Mouse (Mus musculus): Measurements from ENCODE around the gene Cfap73. TPM values are rescaled to one million over a fixed set of nuclear protein-coding genes. Genes with fewer than 3 reads are reported as not detected.
A peak's percentile ranks its signal among the peaks of the same experiment; 100 is the strongest.

Gene Cfap73
- polyA plus RNA-seq, 1 experiment = not detected

- no peak for TF ChIP-seq POLR2A (IDR thresholded peaks at IDR 0.05; ENCODE audit: borderline replicate concordance, control insufficient read depth, low read depth, low read length)
- WGBS = 70% methylated on average over 3 of the region's 3 CpGs
- Histone ChIP-seq H3K4me1 (ENCODE audit: control insufficient read depth, insufficient read depth, low read length) (no peaks in the 10 kb centered on the region), H3K27ac (ENCODE audit: control insufficient read depth, insufficient read depth, low read depth, low read length, poor library complexity) (no peak overlapping the region), H3K4me3 (replicated peaks; ENCODE audit: control insufficient read depth, low read depth, low read length) (no peak overlapping the region)
These were observed 37.8 kb upstream of the Cfap73 start for GRCm38 (mm10) chr5:120671865-120672264.

GRCm38 (mm10) chr5:120670132-120670531 is 36.1 kb upstream of the Cfap73 start:
- TF ChIP-seq CTCF (IDR thresholded peaks at IDR 0.05; ENCODE audit: control insufficient read depth, insufficient read depth, low read length) (no peak), POLR2A (IDR thresholded peaks at IDR 0.05; ENCODE audit: borderline replicate concordance, control insufficient read depth, low read depth, low read length) (no peak)
- WGBS = 53% methylated on average over 7 of the region's 7 CpGs
- peak overlapping the region; percentile 20; the same call in 1 of the 2 replicates for H3K27ac ChIP-seq (ENCODE audit: control insufficient read depth, insufficient read depth, low read depth, low read length, poor library complexity)
- no peaks in the 10 kb centered on the region for H3K4me1 ChIP-seq (ENCODE audit: control insufficient read depth, insufficient read depth, low read length)
- H3K4me3 ChIP-seq (replicated peaks; ENCODE audit: control insufficient read depth, low read depth, low read length) = no peak overlapping the region

- 61% methylated on average over 7 of the region's 7 CpGs for WGBS
- TF ChIP-seq POLR2A (IDR thresholded peaks at IDR 0.05; ENCODE audit: borderline replicate concordance, control insufficient read depth, low read depth, low read length) (no peak), CTCF (IDR thresholded peaks at IDR 0.05; ENCODE audit: control insufficient read depth, insufficient read depth, low read length) (no peak)
- no peak overlapping the region for H3K4me3 ChIP-seq (replicated peaks; ENCODE audit: control insufficient read depth, low read depth, low read length)
- H3K4me1 ChIP-seq (ENCODE audit: control insufficient read depth, insufficient read depth, low read length) = no peaks in the 10 kb centered on the region
- H3K27ac ChIP-seq (ENCODE audit: control insufficient read depth, insufficient read depth, low read depth, low read length, poor library complexity) = no peak overlapping the region
These were observed 34.7 kb upstream of the Cfap73 start for GRCm38 (mm10) chr5:120668761-120669160.

GRCm38 (mm10) chr5:120664888-120665287 is 30.9 kb upstream of the Cfap73 start:
- TF ChIP-seq POLR2A (IDR thresholded peaks at IDR 0.05; ENCODE audit: borderline replicate concordance, control insufficient read depth, low read depth, low read length) (no peak), CTCF (IDR thresholded peaks at IDR 0.05; ENCODE audit: control insufficient read depth, insufficient read depth, low read length) (no peak)
- 51% methylated on average over 2 of the region's 2 CpGs for WGBS
- no peak overlapping the region for H3K4me3 ChIP-seq (replicated peaks; ENCODE audit: control insufficient read depth, low read depth, low read length)
- no peak overlapping the region for H3K27ac ChIP-seq (ENCODE audit: control insufficient read depth, insufficient read depth, low read depth, low read length, poor library complexity)
- no peaks in the 10 kb centered on the region for H3K4me1 ChIP-seq (ENCODE audit: control insufficient read depth, insufficient read depth, low read length)

- no peak overlapping the region for H3K27ac ChIP-seq (ENCODE audit: control insufficient read depth, insufficient read depth, low read depth, low read length, poor library complexity)
- no peak for TF ChIP-seq POLR2A (IDR thresholded peaks at IDR 0.05; ENCODE audit: borderline replicate concordance, control insufficient read depth, low read depth, low read length)
- TF ChIP-seq CTCF (IDR thresholded peaks at IDR 0.05; ENCODE audit: control insufficient read depth, insufficient read depth, low read length) = no peak
- no peak overlapping the region for H3K4me3 ChIP-seq (replicated peaks; ENCODE audit: control insufficient read depth, low read depth, low read length)
- H3K4me1 ChIP-seq (ENCODE audit: control insufficient read depth, insufficient read depth, low read length) = no peaks in the 10 kb centered on the region
- 60% methylated on average over 5 of the region's 5 CpGs for WGBS
These were observed 26.8 kb upstream of the Cfap73 start for GRCm38 (mm10) chr5:120660816-120661215.

GRCm38 (mm10) chr5:120656281-120656751 is 22.3 kb upstream of the Cfap73 start:
- TF ChIP-seq POLR2A (IDR thresholded peaks at IDR 0.05; ENCODE audit: borderline replicate concordance, control insufficient read depth, low read depth, low read length) (no peak), CTCF (IDR thresholded peaks at IDR 0.05; ENCODE audit: control insufficient read depth, insufficient read depth, low read length) (no peak)
- no peak overlapping the region for H3K27ac ChIP-seq (ENCODE audit: control insufficient read depth, insufficient read depth, low read depth, low read length, poor library complexity)
- 81% methylated on average over 12 of the region's 12 CpGs for WGBS
- no peaks in the 10 kb centered on the region; the same call in 1 of the 2 replicates for H3K4me1 ChIP-seq (ENCODE audit: control insufficient read depth, insufficient read depth, low read length)
- no peak overlapping the region for H3K4me3 ChIP-seq (replicated peaks; ENCODE audit: control insufficient read depth, low read depth, low read length)

- TF ChIP-seq CTCF (IDR thresholded peaks at IDR 0.05; ENCODE audit: control insufficient read depth, insufficient read depth, low read length) (no peak), POLR2A (IDR thresholded peaks at IDR 0.05; ENCODE audit: borderline replicate concordance, control insufficient read depth, low read depth, low read length) (no peak)
- H3K27ac ChIP-seq (ENCODE audit: control insufficient read depth, insufficient read depth, low read depth, low read length, poor library complexity) = no peak overlapping the region
- WGBS = 90% methylated on average over 2 of the region's 2 CpGs
- no peak overlapping the region for H3K4me3 ChIP-seq (replicated peaks; ENCODE audit: control insufficient read depth, low read depth, low read length)
- no peaks in the 10 kb centered on the region; the same call in 1 of the 2 replicates for H3K4me1 ChIP-seq (ENCODE audit: control insufficient read depth, insufficient read depth, low read length)
These were observed 19.8 kb upstream of the Cfap73 start for GRCm38 (mm10) chr5:120653873-120654272.

GRCm38 (mm10) chr5:120652915-120653701 is 19.1 kb upstream of the Cfap73 start:
- no peaks in the 10 kb centered on the region; the same call in 1 of the 2 replicates for H3K4me1 ChIP-seq (ENCODE audit: control insufficient read depth, insufficient read depth, low read length)
- no peak overlapping the region for H3K4me3 ChIP-seq (replicated peaks; ENCODE audit: control insufficient read depth, low read depth, low read length)
- TF ChIP-seq CTCF (IDR thresholded peaks at IDR 0.05; ENCODE audit: control insufficient read depth, insufficient read depth, low read length) (no peak), POLR2A (IDR thresholded peaks at IDR 0.05; ENCODE audit: borderline replicate concordance, control insufficient read depth, low read depth, low read length) (0 out of 2 replicates have a peak, but pooled peaks have one; percentile 16)
- no peak overlapping the region for H3K27ac ChIP-seq (ENCODE audit: control insufficient read depth, insufficient read depth, low read depth, low read length, poor library complexity)
- WGBS = 80% methylated on average over 28 of the region's 28 CpGs

Measured in bone marrow, adult 2 months (tissue).